In genomic region chr6:5027801-5028200, GRCm38 (mm10) we compare ENCODE assay signal across 20 mouse cellular contexts.
A peak's percentile ranks its signal among the peaks of the same experiment; 100 is the strongest.
DNase-seq lines count a peak whose midpoint lies in the region; ATAC-seq lines count a peak whose summit lies in the region.
"Had no signal": no experiment of that assay in that cellular context is flagged by ENCODE, and none has a peak within 500 bp of the region (broad histone marks: within the 10 kb centered on the region; RNA-seq: fewer than 3 reads in every experiment).

No protein-coding gene starts in this region.

- H3K27ac ChIP-seq in forebrain, embryonic 10.5 days, result 0 out of 2 replicates have a peak overlapping the region, but pooled peaks have one; percentile 44
- H3K27ac ChIP-seq in forebrain, embryonic 11.5 days (ENCODE audit: low read depth, low read length), result no peak overlapping the region
- H3K27ac ChIP-seq in midbrain, embryonic 11.5 days (ENCODE audit: low read depth, low read length), result no peak overlapping the region
- no peak overlapping the region for H3K27ac ChIP-seq in midbrain, embryonic 16.5 days (ENCODE audit: low read length)
- 0 out of 2 replicates have a peak overlapping the region, but pooled peaks have one; percentile 16 for H3K27ac ChIP-seq in embryonic facial prominence, embryonic 10.5 days (replicated peaks)
- H3K27ac ChIP-seq: forebrain, embryonic 13.5 days; hindbrain, embryonic 13.5 days; hindbrain, postnatal 0 days; intestine, embryonic 15.5 days had no signal

- no peak for DNase-seq in forebrain, embryonic 10.5 days (ENCODE audit: extremely low spot score, low spot score)
- DNase-seq in forebrain, embryonic 11.5 days (ENCODE audit: low spot score), result no peak
- peak; percentile 83 for DNase-seq in midbrain, embryonic 11.5 days (ENCODE audit: low spot score, missing footprints)
- no peak for DNase-seq in embryonic facial prominence, embryonic 10.5 days (ENCODE audit: low spot score)
- DNase-seq in retina, postnatal 1 day, result peak; percentile 43
- no peak for DNase-seq in layer of hippocampus, postnatal 14 days (ENCODE audit: low spot score in 2 of 2)
- DNase-seq in left cerebral cortex, adult 8-10 months (ENCODE audit: low spot score in 2 of 2), result no peak
- DNase-seq: adrenal gland, postnatal 14 days; cerebellum, adult 2 months; cerebellum, postnatal 10 days; forebrain, postnatal 0 days; gastrocnemius, postnatal 10 days; heart, postnatal 10 days; heart, postnatal 4 days; kidney, adult 2 months had no signal

- no peak overlapping the region for H3K9ac ChIP-seq in forebrain, embryonic 11.5 days (ENCODE audit: low read length)
- H3K9ac ChIP-seq in midbrain, embryonic 11.5 days (ENCODE audit: low read length), result no peak overlapping the region
- no peak overlapping the region for H3K9ac ChIP-seq in midbrain, embryonic 16.5 days (ENCODE audit: low read depth, low read length)
- H3K9ac ChIP-seq: forebrain, embryonic 13.5 days; forebrain, postnatal 0 days; hindbrain, embryonic 13.5 days; intestine, embryonic 15.5 days had no signal

- peaks cover 44% of the 10 kb centered on the region for H3K4me1 ChIP-seq in forebrain, embryonic 10.5 days
- H3K4me1 ChIP-seq in forebrain, embryonic 11.5 days (replicated peaks; ENCODE audit: control insufficient read depth, insufficient read depth, low read length), result 0 out of 2 replicates have a peak, but pooled peaks cover 2% of the 10 kb centered on the region
- peaks cover 16% of the 10 kb centered on the region for H3K4me1 ChIP-seq in midbrain, embryonic 11.5 days (ENCODE audit: control insufficient read depth, insufficient read depth, low read length)
- no peaks in the 10 kb centered on the region for H3K4me1 ChIP-seq in midbrain, embryonic 16.5 days (ENCODE audit: control insufficient read depth, insufficient read depth, low read length)
- peaks cover 36% of the 10 kb centered on the region for H3K4me1 ChIP-seq in embryonic facial prominence, embryonic 10.5 days
- H3K4me1 ChIP-seq: intestine, embryonic 15.5 days had no signal

- no peaks in the 10 kb centered on the region for H3K9me3 ChIP-seq in forebrain, embryonic 10.5 days
- H3K9me3 ChIP-seq in forebrain, embryonic 11.5 days (ENCODE audit: control insufficient read depth, low read length), result no peaks in the 10 kb centered on the region
- H3K9me3 ChIP-seq in midbrain, embryonic 11.5 days (ENCODE audit: control insufficient read depth, low read length), result no peaks in the 10 kb centered on the region
- no peaks in the 10 kb centered on the region for H3K9me3 ChIP-seq in midbrain, embryonic 16.5 days (replicated peaks; ENCODE audit: control insufficient read depth, low read length, poor library complexity, severe bottlenecking)
- no peaks in the 10 kb centered on the region for H3K9me3 ChIP-seq in embryonic facial prominence, embryonic 10.5 days
- H3K9me3 ChIP-seq: forebrain, embryonic 13.5 days; hindbrain, embryonic 13.5 days; intestine, embryonic 15.5 days had no signal

- no peak overlapping the region for H3K4me2 ChIP-seq in forebrain, embryonic 11.5 days (ENCODE audit: low read depth, low read length, severe bottlenecking)
- no peak overlapping the region for H3K4me2 ChIP-seq in midbrain, embryonic 11.5 days
- no peak overlapping the region for H3K4me2 ChIP-seq in midbrain, embryonic 16.5 days (ENCODE audit: low read length)
- H3K4me2 ChIP-seq: forebrain, embryonic 13.5 days; hindbrain, embryonic 13.5 days; intestine, embryonic 15.5 days had no signal

- no peak overlapping the region for H3K4me3 ChIP-seq in forebrain, embryonic 10.5 days
- H3K4me3 ChIP-seq in forebrain, embryonic 11.5 days (ENCODE audit: low read depth, low read length), result no peak overlapping the region
- H3K4me3 ChIP-seq in midbrain, embryonic 11.5 days (ENCODE audit: low read depth, low read length), result no peak overlapping the region
- no peak overlapping the region for H3K4me3 ChIP-seq in midbrain, embryonic 16.5 days (ENCODE audit: low read depth, low read length)
- H3K4me3 ChIP-seq in embryonic facial prominence, embryonic 10.5 days, result no peak overlapping the region
- H3K4me3 ChIP-seq: forebrain, embryonic 13.5 days; hindbrain, embryonic 13.5 days; intestine, embryonic 15.5 days had no signal

- ATAC-seq in forebrain, embryonic 11.5 days (replicated peaks; ENCODE audit: low FRiP score), result no peak
- no peak for ATAC-seq in midbrain, embryonic 11.5 days (ENCODE audit: low FRiP score)
- no peak for ATAC-seq in midbrain, embryonic 16.5 days
- ATAC-seq: forebrain, embryonic 13.5 days; forebrain, postnatal 0 days; hindbrain, postnatal 0 days; intestine, embryonic 15.5 days had no signal

- no peaks in the 10 kb centered on the region for H3K36me3 ChIP-seq in forebrain, embryonic 10.5 days (replicated peaks)
- H3K36me3 ChIP-seq in forebrain, embryonic 11.5 days (ENCODE audit: control insufficient read depth, insufficient read depth, low read length), result no peaks in the 10 kb centered on the region
- H3K36me3 ChIP-seq in midbrain, embryonic 11.5 days (ENCODE audit: control insufficient read depth, insufficient read depth, low read length), result no peaks in the 10 kb centered on the region
- no peaks in the 10 kb centered on the region for H3K36me3 ChIP-seq in midbrain, embryonic 16.5 days (ENCODE audit: control insufficient read depth, insufficient read depth, low read length)
- no peaks in the 10 kb centered on the region; the same call in 1 of the 2 replicates for H3K36me3 ChIP-seq in embryonic facial prominence, embryonic 10.5 days (replicated peaks)
- H3K36me3 ChIP-seq: hindbrain, embryonic 13.5 days; intestine, embryonic 15.5 days had no signal

- H3K27me3 ChIP-seq in forebrain, embryonic 10.5 days (ENCODE audit: poor library complexity, severe bottlenecking), result no peaks in the 10 kb centered on the region
- no peaks in the 10 kb centered on the region for H3K27me3 ChIP-seq in forebrain, embryonic 11.5 days (ENCODE audit: control insufficient read depth, insufficient read depth, low read length)
- no peaks in the 10 kb centered on the region for H3K27me3 ChIP-seq in midbrain, embryonic 11.5 days (ENCODE audit: control insufficient read depth, insufficient read depth, low read length)
- no peaks in the 10 kb centered on the region for H3K27me3 ChIP-seq in midbrain, embryonic 16.5 days (ENCODE audit: control insufficient read depth, insufficient read depth, low read depth, low read length)
- H3K27me3 ChIP-seq in embryonic facial prominence, embryonic 10.5 days (replicated peaks; ENCODE audit: low read depth, poor library complexity, severe bottlenecking), result no peaks in the 10 kb centered on the region
- H3K27me3 ChIP-seq: forebrain, embryonic 13.5 days; hindbrain, embryonic 13.5 days; intestine, embryonic 15.5 days had no signal

- 61% methylated on average over 5 of the region's 5 CpGs for WGBS in forebrain, embryonic 10.5 days
- 56% methylated on average over 5 of the region's 5 CpGs for WGBS in forebrain, embryonic 11.5 days
- 50% methylated on average over 5 of the region's 5 CpGs for WGBS in midbrain, embryonic 11.5 days
- 46% methylated on average over 5 of the region's 5 CpGs for WGBS in midbrain, embryonic 16.5 days
- WGBS in embryonic facial prominence, embryonic 10.5 days, result 49% methylated on average over 5 of the region's 5 CpGs

Comparison
In these comparisons a context has a peak if more than half of its experiments do, and no peak if none do; other contexts are left out.
1. H3K27ac ChIP-seq: peak in forebrain, embryonic 10.5 days (single experiment) and embryonic facial prominence, embryonic 10.5 days (single experiment); none in forebrain, embryonic 11.5 days (single experiment), midbrain, embryonic 11.5 days (single experiment) and midbrain, embryonic 16.5 days (single experiment).
2. DNase-seq: peak in midbrain, embryonic 11.5 days (single experiment) and retina, postnatal 1 day (single experiment); none in forebrain, embryonic 10.5 days (single experiment), forebrain, embryonic 11.5 days (single experiment), embryonic facial prominence, embryonic 10.5 days (single experiment), layer of hippocampus, postnatal 14 days (0 of 2) and left cerebral cortex, adult 8-10 months (0 of 2).